Mouse (Mus musculus) embryo, embryonic 11 days (tissue): ENCODE measurements around the gene Prkd1.
A peak's percentile ranks its signal among the peaks of the same experiment; 100 is the strongest.

Experiments used
- DNase-seq: peaks from one replicate; pipeline ENCODE4 v3.0.0-alpha.2; 2015

Prkd1 gene

GRCm38 (mm10) chr12:50549860-50550555, 98.9 kb downstream of the Prkd1 start:
- no peak for DNase-seq

- DNase-seq = no peak
These were observed 102.5 kb downstream of the Prkd1 start for GRCm38 (mm10) chr12:50546394-50546793.

- DNase-seq = no peak
These were observed 103.3 kb downstream of the Prkd1 start for GRCm38 (mm10) chr12:50545610-50545919.

GRCm38 (mm10) chr12:50544855-50545609, 103.9 kb downstream of the Prkd1 start:
- DNase-seq = peak; percentile 23

- no peak for DNase-seq
These were observed 108.1 kb downstream of the Prkd1 start for GRCm38 (mm10) chr12:50540793-50541192.

GRCm38 (mm10) chr12:50538296-50538965, 110.5 kb downstream of the Prkd1 start:
- no peak for DNase-seq

- no peak for DNase-seq
These were observed 111.1 kb downstream of the Prkd1 start for GRCm38 (mm10) chr12:50537761-50538160.

- DNase-seq = no peak
These were observed 111.9 kb downstream of the Prkd1 start for GRCm38 (mm10) chr12:50537006-50537405.

GRCm38 (mm10) chr12:50528633-50529032, 120.3 kb downstream of the Prkd1 start:
- no peak for DNase-seq

- DNase-seq = no peak
These were observed 124.8 kb downstream of the Prkd1 start for GRCm38 (mm10) chr12:50524061-50524460.

- DNase-seq = no peak
These were observed 134.4 kb downstream of the Prkd1 start for GRCm38 (mm10) chr12:50514526-50514925.

GRCm38 (mm10) chr12:50511486-50512225, 137.2 kb downstream of the Prkd1 start:
- DNase-seq = no peak

GRCm38 (mm10) chr12:50508762-50509161, 140.1 kb downstream of the Prkd1 start:
- no peak for DNase-seq

GRCm38 (mm10) chr12:50499796-50500504, 148.9 kb downstream of the Prkd1 start:
- DNase-seq = no peak

- no peak for DNase-seq
These were observed 152.9 kb downstream of the Prkd1 start for GRCm38 (mm10) chr12:50496006-50496405.

- no peak for DNase-seq
These were observed 169.1 kb downstream of the Prkd1 start for GRCm38 (mm10) chr12:50479784-50480183.

- DNase-seq = no peak
These were observed 191.7 kb downstream of the Prkd1 start for GRCm38 (mm10) chr12:50457151-50457550.

GRCm38 (mm10) chr12:50451761-50452160, 197.1 kb downstream of the Prkd1 start:
- no peak for DNase-seq

GRCm38 (mm10) chr12:50436660-50437059, 212.2 kb downstream of the Prkd1 start:
- no peak for DNase-seq

GRCm38 (mm10) chr12:50430129-50430703, 218.7 kb downstream of the Prkd1 start:
- no peak for DNase-seq

- DNase-seq = peak; percentile 30
These were observed 296.5 kb downstream of the Prkd1 start for GRCm38 (mm10) chr12:50352404-50352803.

- DNase-seq = no peak
These were observed 315.7 kb downstream of the Prkd1 start for GRCm38 (mm10) chr12:50333182-50333581.
